Mouse (Mus musculus) heart, postnatal 4 days (tissue): ENCODE results near the gene Dhh. TPM values are rescaled to one million over a fixed set of nuclear protein-coding genes. Genes with fewer than 3 reads are reported as not detected.
"Not testable (repeated sequence)": the region's sequence is repeated elsewhere in the genome, so short reads cannot be mapped to it uniquely, and the experiment has no call there.

Experiments
- DNase-seq: peaks from one replicate; pipeline ENCODE4 v3.0.0; 2021
- total RNA-seq, 2 experiments: library from RNA; stranded (reverse); gene quantifications; 2 replicates each; pipeline ENCODE4 v1.2.3; 2021

Gene Dhh
- 1 to 10 TPM; 2.7 to 3.5 TPM for total RNA-seq

DNA sequence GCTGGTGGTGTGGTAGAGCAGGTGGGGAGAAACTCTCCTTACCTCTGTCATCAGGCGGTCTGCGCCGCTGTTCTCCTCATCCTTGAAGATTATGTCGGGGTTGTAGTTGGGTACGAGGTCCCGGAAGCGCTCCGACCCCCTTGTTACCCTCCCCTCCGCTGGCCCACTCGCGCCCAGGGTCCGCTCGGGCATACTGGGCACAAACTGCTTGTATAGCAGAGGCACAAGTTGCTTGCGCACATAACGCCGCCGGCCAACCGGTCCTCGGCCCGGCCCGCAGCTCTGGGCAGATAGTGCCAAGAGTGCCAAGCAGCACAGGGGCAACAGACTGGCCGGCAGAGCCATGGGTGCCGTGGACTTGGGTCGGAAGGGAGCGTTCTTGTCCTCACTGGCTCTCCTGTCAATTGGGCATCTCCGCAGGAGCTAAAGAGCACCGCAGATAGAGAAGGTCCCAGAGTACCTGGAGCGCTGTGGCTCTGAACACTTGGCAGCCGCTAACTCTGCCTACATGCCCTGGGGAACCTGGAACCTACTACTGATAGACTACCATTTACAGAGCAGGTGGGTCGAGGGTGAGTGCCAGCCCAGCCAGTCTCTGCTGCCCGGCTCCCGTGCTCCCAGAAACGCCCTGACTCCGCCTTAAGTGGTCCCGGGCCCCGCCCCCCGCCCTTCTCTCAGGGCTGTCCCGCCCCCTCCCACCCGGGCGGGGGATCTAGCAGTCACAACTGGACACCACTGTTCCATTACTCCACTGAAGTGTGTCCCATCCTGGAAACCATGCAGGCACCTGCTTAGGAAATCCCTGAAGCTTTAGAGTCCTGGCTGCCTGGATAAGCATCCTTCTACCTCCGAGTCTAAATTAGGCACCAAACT is at the start of gene Dhh:
Gene Dhh (minus strand): TSS at position 613 of the 873 bp plus-strand sequence.
- peak; percentile 39 for DNase-seq

- DNase-seq = no peak
Observed at GRCm38 (mm10) chr15:98947884-98948283, 49.5 kb upstream of the Dhh start.

DNA sequence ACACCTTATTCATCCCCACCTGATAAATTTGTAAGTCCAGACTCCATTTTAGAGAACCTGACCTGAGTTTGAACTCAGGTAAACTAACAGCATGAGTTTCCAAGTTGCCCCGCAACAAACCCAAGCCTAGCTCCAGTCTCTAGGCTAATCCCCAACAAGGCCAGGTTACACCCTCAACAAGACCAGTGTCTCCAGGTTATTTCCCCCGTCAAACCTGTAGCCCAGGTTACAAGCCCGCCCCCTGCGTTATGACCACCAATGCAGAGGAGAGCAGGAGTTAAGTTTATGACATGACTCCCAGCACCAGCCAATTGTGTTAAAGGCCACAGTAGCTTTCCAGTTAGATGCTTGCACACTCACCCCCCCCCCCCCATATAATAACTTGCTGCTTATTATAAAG is 44.8 kb upstream of the Dhh start:
- no peak for DNase-seq

DNA sequence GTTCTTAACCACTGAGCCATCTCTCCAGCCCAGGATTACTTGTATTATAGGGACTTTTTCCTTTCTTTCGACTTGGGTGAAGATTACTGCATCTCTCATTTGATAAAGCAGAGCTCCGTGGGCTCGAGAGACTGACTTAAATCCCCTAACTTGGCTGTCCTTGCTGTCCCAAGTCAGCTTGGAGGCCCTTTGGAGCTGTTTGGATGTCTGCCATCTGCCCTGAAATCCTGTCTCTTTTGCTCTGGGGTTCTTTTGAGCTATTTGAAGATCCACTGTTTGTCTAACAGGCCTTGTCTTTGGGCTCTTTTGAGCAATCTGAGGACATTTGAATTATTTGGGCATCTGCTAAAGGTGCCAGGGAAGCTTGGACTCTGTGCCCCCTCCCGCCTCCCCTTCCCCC is 43.7 kb upstream of the Dhh start:
- no peak for DNase-seq

GRCm38 (mm10) chr15:98941539-98941938 is 43.2 kb upstream of the Dhh start:
- DNase-seq = no peak

- no peak for DNase-seq
Observed at GRCm38 (mm10) chr15:98940816-98941215, 42.5 kb upstream of the Dhh start.

- DNase-seq = peak; percentile 95
Observed at GRCm38 (mm10) chr15:98934217-98934839, 36.0 kb upstream of the Dhh start, which contains the start of gene Tuba1b. Tuba1b (minus strand) TSS chr15:98934565.

GRCm38 (mm10) chr15:98933833-98934216 is 35.5 kb upstream of the Dhh start:
- DNase-seq = peak; percentile 97

DNA sequence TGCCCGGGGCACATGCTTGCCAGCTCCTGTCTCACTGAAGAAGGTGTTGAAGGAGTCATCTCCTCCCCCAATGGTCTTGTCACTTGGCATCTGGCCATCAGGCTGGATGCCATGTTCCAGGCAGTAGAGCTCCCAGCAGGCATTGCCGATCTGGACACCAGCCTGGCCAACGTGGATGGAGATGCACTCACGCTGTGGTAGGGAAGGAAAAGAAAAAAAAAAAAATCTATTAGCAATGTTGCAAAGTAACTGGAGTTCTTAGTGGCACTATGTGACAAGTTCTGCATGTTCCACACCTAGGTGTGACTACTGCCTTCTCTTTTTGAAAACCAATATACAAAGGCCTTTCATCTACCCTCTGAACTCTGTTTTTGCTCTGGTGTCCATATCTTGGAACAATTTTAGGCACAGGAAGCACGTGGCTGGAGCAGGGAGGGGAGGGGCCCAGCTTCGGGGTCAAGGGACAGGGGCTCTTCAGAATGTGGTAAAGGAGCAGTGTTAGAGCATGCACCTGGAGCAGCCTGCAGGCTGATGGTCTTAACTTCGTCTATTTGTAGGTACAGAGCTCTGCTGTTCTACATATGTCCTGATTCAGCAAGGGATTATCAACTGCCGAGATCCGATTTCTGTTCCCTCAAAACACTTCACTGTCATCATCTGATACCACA is 34.8 kb upstream of the Dhh start:
- DNase-seq = peak; percentile 29

GRCm38 (mm10) chr15:98930998-98931397 is 32.7 kb upstream of the Dhh start:
- no peak for DNase-seq

- DNase-seq = no peak
Observed at GRCm38 (mm10) chr15:98930017-98930734, 31.8 kb upstream of the Dhh start.

DNA sequence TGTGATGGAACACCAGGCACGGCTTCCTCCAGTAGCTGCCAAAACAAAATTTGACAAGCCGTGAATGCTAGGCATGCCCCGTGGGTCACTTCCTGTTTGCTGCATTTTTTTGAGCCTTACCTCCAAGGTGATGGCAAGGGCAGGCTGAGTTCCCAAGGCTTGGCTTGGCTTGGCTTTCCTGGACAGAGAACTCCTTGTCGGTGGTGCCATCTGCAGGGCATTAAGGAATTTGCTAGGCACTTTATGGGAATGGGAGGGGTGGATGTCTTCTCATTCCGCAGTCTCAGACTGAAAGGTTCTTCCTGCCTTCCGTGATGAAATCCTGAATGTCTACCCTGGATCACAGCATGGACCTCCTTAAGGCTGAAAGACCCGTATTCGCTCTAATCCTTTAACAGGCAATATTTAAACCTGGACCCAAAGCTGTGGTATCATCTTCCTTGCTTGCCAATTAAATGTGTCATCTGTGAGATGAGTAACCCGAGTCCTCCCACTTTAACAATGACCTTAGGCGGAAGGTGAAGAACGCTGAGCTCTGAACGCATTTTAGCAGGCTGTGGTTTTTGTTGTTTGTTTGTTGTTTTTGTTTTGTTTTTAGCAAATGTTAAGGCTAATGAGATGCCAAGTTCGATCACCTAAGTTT is 30.4 kb upstream of the Dhh start:
- DNase-seq = peak; percentile 82

DNA sequence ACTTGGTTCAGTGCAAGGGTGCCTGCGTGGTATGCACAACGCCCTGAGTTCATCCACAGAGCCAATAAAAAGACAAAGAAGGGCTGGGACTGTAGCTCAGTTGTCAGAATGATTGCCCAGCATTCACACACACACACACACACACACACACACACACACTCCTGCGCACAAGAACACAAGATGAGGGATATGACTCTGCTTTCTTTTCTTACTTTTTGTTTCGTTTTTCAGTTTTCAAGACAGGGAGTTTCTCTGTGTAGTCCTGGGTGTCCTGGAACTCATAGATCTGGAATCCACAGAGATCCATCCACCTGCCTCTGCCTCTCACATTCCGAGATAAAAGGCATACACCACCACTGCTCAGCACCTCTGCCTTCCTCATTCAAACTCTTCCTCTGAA is 29.2 kb upstream of the Dhh start:
- DNase-seq = no peak

GRCm38 (mm10) chr15:98924682-98925081 is 26.3 kb upstream of the Dhh start:
- DNase-seq = no peak

DNA sequence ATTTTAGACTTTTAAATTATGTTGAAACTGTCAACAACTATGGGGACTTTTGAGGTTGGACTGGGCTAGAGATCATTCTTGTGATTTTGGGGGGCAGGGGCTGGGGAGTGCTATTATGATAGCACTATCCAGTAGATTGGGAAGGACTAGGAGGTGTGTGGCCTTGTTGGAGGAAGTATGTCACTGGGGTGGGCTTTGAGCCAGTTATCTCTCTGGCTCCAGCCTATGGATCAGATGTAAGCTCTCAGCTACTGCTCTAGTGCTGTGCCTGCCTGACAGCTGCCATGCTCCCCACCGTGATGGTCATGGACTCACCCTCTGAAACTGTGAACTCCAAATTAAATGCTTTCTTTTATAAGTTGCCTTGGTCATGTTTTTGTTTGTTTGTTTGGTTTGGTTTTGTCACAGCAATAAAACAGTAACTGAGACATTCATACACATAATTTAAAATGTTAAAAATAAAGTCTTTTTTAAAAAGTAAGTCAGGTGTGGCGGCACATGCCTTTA is 24.7 kb upstream of the Dhh start:
- no peak for DNase-seq

DNA sequence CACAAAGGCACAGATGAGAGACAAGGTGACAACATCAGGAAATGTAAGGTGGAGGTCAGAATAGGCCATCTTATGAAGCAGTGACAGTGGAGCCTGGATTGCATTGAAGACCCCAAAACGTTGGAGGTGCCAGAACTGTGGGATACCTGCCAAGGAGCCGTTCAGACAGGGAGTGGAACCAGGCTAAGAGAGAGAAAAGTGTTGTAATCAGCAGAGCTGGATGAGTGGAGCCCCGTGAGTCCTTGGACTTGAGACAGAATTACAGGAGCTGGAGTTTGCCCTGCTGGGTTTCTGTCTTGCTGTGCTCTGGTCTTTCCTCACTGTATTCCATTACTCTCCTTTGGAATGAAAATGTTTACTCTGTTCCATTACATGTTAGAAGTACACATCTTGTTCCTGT is 24.2 kb upstream of the Dhh start:
- no peak for DNase-seq

DNA sequence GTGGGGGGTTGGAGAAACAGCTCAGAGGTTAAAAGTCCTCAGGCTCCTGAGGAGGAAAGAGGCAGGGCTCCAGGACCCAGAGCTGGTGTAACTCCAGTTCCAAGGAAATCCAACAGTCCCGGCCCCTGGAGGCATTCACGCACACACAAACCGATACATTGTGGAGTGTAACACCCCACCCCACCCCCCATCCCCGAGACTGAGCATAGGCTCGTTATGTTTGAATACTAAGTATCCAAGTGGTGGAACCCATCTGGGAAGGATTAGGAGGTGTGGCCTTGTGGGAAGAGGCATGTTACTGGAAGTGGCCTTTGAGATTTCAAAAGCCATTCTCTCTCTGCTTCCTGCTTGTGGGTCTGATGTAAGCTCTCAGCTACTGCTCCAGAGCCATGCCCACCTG is 23.2 kb upstream of the Dhh start:
- no peak for DNase-seq

- DNase-seq = not testable (repeated sequence)
Observed at GRCm38 (mm10) chr15:98918499-98918895, 20.2 kb upstream of the Dhh start.

GRCm38 (mm10) chr15:98917538-98918498 is 19.5 kb upstream of the Dhh start, which contains the start of gene Lmbr1l:
Lmbr1l (minus strand) TSS chr15:98918231.
- peak; percentile 99 for DNase-seq

GRCm38 (mm10) chr15:98917091-98917490 is 18.8 kb upstream of the Dhh start:
- DNase-seq = peak; percentile 25

- DNase-seq = no peak
Observed at GRCm38 (mm10) chr15:98916016-98916415, 17.7 kb upstream of the Dhh start.
